ENCODE assay signal across 20 mouse cellular contexts in genomic region chr8:118635296-118636060, GRCm38 (mm10).
DNase-seq lines count a peak whose midpoint lies in the region; ATAC-seq and TF ChIP-seq lines count a peak whose summit lies in the region.
"Had no signal": no experiment of that assay in that cellular context is flagged by ENCODE, and none has a peak within 500 bp of the region (broad histone marks: within the 10 kb centered on the region; RNA-seq: fewer than 3 reads in every experiment).

No protein-coding gene starts in this region.

- peaks cover 4% of the 10 kb centered on the region; the same call in 1 of the 2 replicates for H3K4me1 ChIP-seq in hindbrain, postnatal 0 days (ENCODE audit: insufficient read depth, low read length)
- no peaks in the 10 kb centered on the region for H3K4me1 ChIP-seq in hindbrain, embryonic 10.5 days (replicated peaks)
- H3K4me1 ChIP-seq: megakaryocyte, embryonic 14.5 days had no signal

- 0 out of 2 replicates have a peak overlapping the region, but pooled peaks have one; percentile 13 for H3K4me2 ChIP-seq in hindbrain, postnatal 0 days (ENCODE audit: low read depth, low read length)
- H3K4me2 ChIP-seq: liver, embryonic 11.5 days; neural tube, embryonic 15.5 days had no signal

- H3K36me3 ChIP-seq in hindbrain, postnatal 0 days (ENCODE audit: insufficient read depth, low read length) = no peaks in the 10 kb centered on the region
- H3K36me3 ChIP-seq in hindbrain, embryonic 10.5 days = no peaks in the 10 kb centered on the region
- H3K36me3 ChIP-seq: neural tube, embryonic 15.5 days had no signal

- H3K27ac ChIP-seq in hindbrain, postnatal 0 days = no peak overlapping the region
- no peak overlapping the region for H3K27ac ChIP-seq in hindbrain, embryonic 10.5 days
- H3K27ac ChIP-seq: layer of hippocampus, adult 2 months; neural tube, embryonic 15.5 days had no signal

- TF ChIP-seq CTCF in hindbrain, postnatal 0 days (IDR thresholded peaks at IDR 0.05; ENCODE audit: low read depth) = no peak

- H3K9me3 ChIP-seq in hindbrain, postnatal 0 days (ENCODE audit: low read length) = no peaks in the 10 kb centered on the region
- no peaks in the 10 kb centered on the region for H3K9me3 ChIP-seq in hindbrain, embryonic 10.5 days
- H3K9me3 ChIP-seq: neural tube, embryonic 15.5 days had no signal

- no peak for ATAC-seq in hindbrain, postnatal 0 days
- ATAC-seq: forebrain, embryonic 14.5 days; midbrain, embryonic 16.5 days had no signal

- DNase-seq in hindbrain, postnatal 0 days (ENCODE audit: low spot score) = peak; percentile 25
- DNase-seq in hindbrain, embryonic 10.5 days (ENCODE audit: low spot score) = no peak
- DNase-seq in ZHBTc4 (ENCODE audit: low read depth, low spot score) = peak; percentile 9
- peak; percentile 33 to 37 for DNase-seq in cerebellum, adult 18-20 months
- peak; percentile 50 to 58 for DNase-seq in cerebellum, postnatal 25 days
- DNase-seq in urinary bladder, adult 18-20 months (ENCODE audit: low spot score in 2 of 2) = no peak
- no peak for DNase-seq in frontal cortex, postnatal 36 days (ENCODE audit: low spot score in 2 of 2)
- DNase-seq in left cerebral cortex, postnatal 10 days (ENCODE audit: extremely low spot score in 1 of 2, low spot score in 2 of 2) = no peak
- DNase-seq: adrenal gland, adult 8-10 months; gastrocnemius, postnatal 36 days; kidney, adult 2 months; kidney, postnatal 14 days; layer of hippocampus, postnatal 36 days; lung, adult 2 months had no signal

- H3K27me3 ChIP-seq in hindbrain, postnatal 0 days (ENCODE audit: insufficient read depth, low read length) = no peaks in the 10 kb centered on the region
- H3K27me3 ChIP-seq in hindbrain, embryonic 10.5 days (ENCODE audit: insufficient read depth, poor library complexity, severe bottlenecking) = no peaks in the 10 kb centered on the region
- H3K27me3 ChIP-seq: megakaryocyte, embryonic 14.5 days; neural tube, embryonic 15.5 days had no signal

- H3K4me3 ChIP-seq in hindbrain, postnatal 0 days (ENCODE audit: low read length) = no peak overlapping the region
- no peak overlapping the region for H3K4me3 ChIP-seq in hindbrain, embryonic 10.5 days
- H3K4me3 ChIP-seq: layer of hippocampus, adult 2 months; megakaryocyte, embryonic 14.5 days; neural tube, embryonic 15.5 days had no signal

- intact Hi-C loops in left cerebral cortex, postnatal 10 days (cut with DNase I) = no loop called here

- WGBS in hindbrain, postnatal 0 days = 61% methylated on average over 22 of the region's 22 CpGs
- WGBS in hindbrain, embryonic 10.5 days = 71% methylated on average over 22 of the region's 22 CpGs

- no peak overlapping the region for H3K9ac ChIP-seq in hindbrain, postnatal 0 days (replicated peaks; ENCODE audit: low read length)
- H3K9ac ChIP-seq: neural tube, embryonic 15.5 days had no signal

Comparison
In these comparisons a context has a peak if more than half of its experiments do, and no peak if none do; other contexts are left out.
1. DNase-seq: peak in hindbrain, postnatal 0 days (single experiment), ZHBTc4 (single experiment), cerebellum, adult 18-20 months (2 of 2) and cerebellum, postnatal 25 days (2 of 2); none in hindbrain, embryonic 10.5 days (single experiment), urinary bladder, adult 18-20 months (0 of 2), frontal cortex, postnatal 36 days (0 of 2) and left cerebral cortex, postnatal 10 days (0 of 2).